Mouse (Mus musculus) midbrain, embryonic 11.5 days (tissue): Measurements from ENCODE around the gene Ndnf. TPM values are rescaled to one million over a fixed set of nuclear protein-coding genes. Genes with fewer than 3 reads are reported as not detected.

Experiments used
- polyA plus RNA-seq: library from polyadenylated mRNA; unstranded; fragments of >200 nt; fragmentation: Nextera tagmentation; extraction: Ambion mirVana; gene quantifications from 2 replicates; pipeline ENCODE4 v1.2.1, GENCODE M21; 2014

Gene Ndnf
- polyA plus RNA-seq, 1 experiment from 2014 or later = 10.5 TPM

Other genes with a start within 250 kb of the Ndnf start
- gene Tnip3, start 146.3 kb upstream of the Ndnf start, polyA plus RNA-seq = 0.08 TPM in 1 of 2 replicates, not detected in the other
- 13.1 and 13.3 TPM in 2 replicates for gene Prdm5, start 107.4 kb downstream of the Ndnf start, polyA plus RNA-seq